Mouse (Mus musculus): ENCODE results near the gene Mad2l2. TPM values are rescaled to one million over a fixed set of nuclear protein-coding genes. Genes with fewer than 3 reads are reported as not detected.

Mad2l2 gene
- total RNA-seq, 2 experiments from 2014 or later: 0.30 to 20.5 TPM

Other genes starting within 250 kb of the Mad2l2 start
- 15.1 and 18.0 TPM in 2 replicates for gene Mfn2, start 225.7 kb upstream of the Mad2l2 start, total RNA-seq (2015; ENCODE audit: low replicate concordance)
- gene Mfn2, start 225.7 kb upstream of the Mad2l2 start, total RNA-seq (2017; ENCODE audit: low replicate concordance): 6.8 and 17.8 TPM in 2 replicates
- gene Plod1, start 193.6 kb upstream of the Mad2l2 start, total RNA-seq (2015; ENCODE audit: low replicate concordance): 3.6 and 5.9 TPM in 2 replicates
- 4.8 and 5.5 TPM in 2 replicates for gene Plod1, start 193.6 kb upstream of the Mad2l2 start, total RNA-seq (2017; ENCODE audit: low replicate concordance)
- gene 2510039O18Rik, start 189.5 kb upstream of the Mad2l2 start, total RNA-seq (2015; ENCODE audit: low replicate concordance): 19.3 and 20.5 TPM in 2 replicates
- 17.7 and 18.9 TPM in 2 replicates for gene 2510039O18Rik, start 189.5 kb upstream of the Mad2l2 start, total RNA-seq (2017; ENCODE audit: low replicate concordance)
- not detected in 2 replicates for gene Nppb, start 144.6 kb upstream of the Mad2l2 start, total RNA-seq (2015; ENCODE audit: low replicate concordance)
- gene Nppb, start 144.6 kb upstream of the Mad2l2 start, total RNA-seq (2017; ENCODE audit: low replicate concordance): not detected in 2 replicates
- gene Nppa, start 129.7 kb upstream of the Mad2l2 start, total RNA-seq (2015; ENCODE audit: low replicate concordance): not detected in 2 replicates
- not detected in 2 replicates for gene Nppa, start 129.7 kb upstream of the Mad2l2 start, total RNA-seq (2017; ENCODE audit: low replicate concordance)
- gene Clcn6, start 91.6 kb upstream of the Mad2l2 start, total RNA-seq (2015; ENCODE audit: low replicate concordance): 1.3 and 2.5 TPM in 2 replicates
- gene Clcn6, start 91.6 kb upstream of the Mad2l2 start, total RNA-seq (2017; ENCODE audit: low replicate concordance): 1.7 and 2.7 TPM in 2 replicates
- 5.8 and 8.0 TPM in 2 replicates for gene Mthfr, start 91.3 kb upstream of the Mad2l2 start, total RNA-seq (2015; ENCODE audit: low replicate concordance)
- gene Mthfr, start 91.3 kb upstream of the Mad2l2 start, total RNA-seq (2017; ENCODE audit: low replicate concordance): 2.0 and 7.1 TPM in 2 replicates
- gene Agtrap, start 42.4 kb upstream of the Mad2l2 start, total RNA-seq (2015; ENCODE audit: low replicate concordance): 4.6 and 5.8 TPM in 2 replicates
- gene Agtrap, start 42.4 kb upstream of the Mad2l2 start, total RNA-seq (2017; ENCODE audit: low replicate concordance): 3.6 and 4.1 TPM in 2 replicates
- gene Draxin, start 314 bp downstream of the Mad2l2 start, total RNA-seq (2015; ENCODE audit: low replicate concordance): 0.42 TPM in 1 of 2 replicates, not detected in the other
- gene Draxin, start 314 bp downstream of the Mad2l2 start, total RNA-seq (2017; ENCODE audit: low replicate concordance): not detected in 2 replicates
- gene Fbxo6, start 21.8 kb downstream of the Mad2l2 start, total RNA-seq (2015; ENCODE audit: low replicate concordance): 3.2 TPM in 1 of 2 replicates, not detected in the other
- gene Fbxo6, start 21.8 kb downstream of the Mad2l2 start, total RNA-seq (2017; ENCODE audit: low replicate concordance): 2.1 TPM in 1 of 2 replicates, not detected in the other
- 1.1 TPM in 1 of 2 replicates, not detected in the other for gene Fbxo44, start 30.1 kb downstream of the Mad2l2 start, total RNA-seq (2015; ENCODE audit: low replicate concordance)
- not detected in 2 replicates for gene Fbxo44, start 30.1 kb downstream of the Mad2l2 start, total RNA-seq (2017; ENCODE audit: low replicate concordance)
- not detected in 2 replicates for gene Fbxo2, start 30.2 kb downstream of the Mad2l2 start, total RNA-seq (2015; ENCODE audit: low replicate concordance)
- not detected in 2 replicates for gene Fbxo2, start 30.2 kb downstream of the Mad2l2 start, total RNA-seq (2017; ENCODE audit: low replicate concordance)
- gene Disp3, start 157.6 kb downstream of the Mad2l2 start, total RNA-seq (2015; ENCODE audit: low replicate concordance): not detected in 2 replicates
- not detected in 2 replicates for gene Disp3, start 157.6 kb downstream of the Mad2l2 start, total RNA-seq (2017; ENCODE audit: low replicate concordance)